Mouse (Mus musculus) erythroblast, adult 5-6 weeks (primary cell): Measurements from ENCODE around the gene Baiap2. TPM values are rescaled to one million over a fixed set of nuclear protein-coding genes. Genes with fewer than 3 reads are reported as not detected.

ENCODE experiments used
- ATAC-seq: replicated peaks from 2 replicates; pipeline ENCODE4 v1.8.0; 2016; ENCODE audit warnings: moderate number of reproducible peaks, mild to moderate bottlenecking, moderate TSS enrichment, inconsistent platforms; ENCODE audit not compliant: poor library complexity, low FRiP score, severe bottlenecking
- total RNA-seq, 2 experiments: library from RNA; stranded (forward) in 1 of 2; stranded (reverse) in 1 of 2; fragments of 150-400 nt in 1 of 2; fragments of 200-764, 138-1000 nt in 1 of 2; gene quantifications; 2 replicates each; pipeline versions ENCODE4 v1.2.3 to v1.2.4; 2015 to 2017; ENCODE audit warnings: low replicate concordance in 2 of 2

Baiap2 gene
- total RNA-seq, 2 experiments from 2014 or later, result 1.6 to 3.5 TPM

GRCm38 (mm10) chr11:120053846-120054245 is 111.3 kb downstream of the Baiap2 start:
- ATAC-seq, result no peak

DNA sequence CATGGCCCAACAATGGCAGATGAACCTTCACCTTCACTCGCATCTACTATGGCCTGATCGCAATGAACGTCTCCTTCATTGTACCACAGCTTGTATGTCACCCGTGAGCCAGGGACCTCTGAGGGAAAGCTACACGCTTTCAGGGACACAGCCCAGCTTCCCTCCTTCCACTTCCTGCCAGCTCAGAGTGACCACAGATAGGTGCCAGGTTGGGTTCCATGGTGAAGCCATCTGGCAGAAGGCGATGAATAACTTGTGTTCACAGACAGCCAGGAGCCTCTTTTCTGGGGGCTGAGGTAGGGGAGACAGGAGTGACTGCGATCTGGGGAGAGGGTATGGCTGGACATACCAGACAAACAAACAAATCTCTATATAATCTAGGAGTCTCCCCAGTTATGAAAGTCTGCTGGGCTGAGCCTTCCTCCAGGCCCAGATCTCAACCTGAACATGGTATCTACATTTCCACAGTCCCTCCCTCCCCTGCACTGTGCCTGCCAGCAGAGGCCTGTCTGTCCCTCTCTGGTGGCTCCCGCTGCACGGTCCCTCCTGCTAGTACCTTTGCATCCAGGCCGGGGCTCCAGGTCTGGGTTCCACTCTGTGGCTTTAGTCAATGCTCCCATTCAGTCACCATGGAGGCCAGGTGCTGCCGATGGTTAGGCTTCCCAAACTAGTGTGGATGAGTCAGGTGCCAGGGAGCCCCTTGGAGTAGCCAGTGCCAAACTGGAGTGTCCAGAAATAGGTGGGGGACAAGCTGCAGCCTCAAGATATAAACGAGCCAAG is 113.6 kb downstream of the Baiap2 start:
- ATAC-seq, result no peak

Other genes starting within 250 kb of the Baiap2 start
- gene Chmp6, start 29.3 kb upstream of the Baiap2 start, total RNA-seq (2015; ENCODE audit: low replicate concordance), result 5.9 and 7.7 TPM in 2 replicates
- gene Chmp6, start 29.3 kb upstream of the Baiap2 start, total RNA-seq (2017; ENCODE audit: low replicate concordance), result 3.5 and 6.7 TPM in 2 replicates
- 1.3 and 4.4 TPM in 2 replicates for gene Aatk, start 104.4 kb downstream of the Baiap2 start, total RNA-seq (2015; ENCODE audit: low replicate concordance)
- gene Aatk, start 104.4 kb downstream of the Baiap2 start, total RNA-seq (2017; ENCODE audit: low replicate concordance), result 0.84 and 1.8 TPM in 2 replicates
- 5.6 and 6.7 TPM in 2 replicates for gene Cep131, start 144.1 kb downstream of the Baiap2 start, total RNA-seq (2015; ENCODE audit: low replicate concordance)
- 2.0 and 7.1 TPM in 2 replicates for gene Cep131, start 144.1 kb downstream of the Baiap2 start, total RNA-seq (2017; ENCODE audit: low replicate concordance)
- 1.5 and 1.9 TPM in 2 replicates for gene Tepsin, start 156.0 kb downstream of the Baiap2 start, total RNA-seq (2015; ENCODE audit: low replicate concordance)
- gene Tepsin, start 156.0 kb downstream of the Baiap2 start, total RNA-seq (2017; ENCODE audit: low replicate concordance), result 1.1 and 3.8 TPM in 2 replicates
- 0.96 and 3.3 TPM in 2 replicates for gene Ndufaf8, start 156.2 kb downstream of the Baiap2 start, total RNA-seq (2015; ENCODE audit: low replicate concordance)
- 1.4 and 5.3 TPM in 2 replicates for gene Ndufaf8, start 156.2 kb downstream of the Baiap2 start, total RNA-seq (2017; ENCODE audit: low replicate concordance)
- gene Slc38a10, start 208.6 kb downstream of the Baiap2 start, total RNA-seq (2015; ENCODE audit: low replicate concordance), result 7.7 and 10.7 TPM in 2 replicates
- 22.4 and 39.9 TPM in 2 replicates for gene Slc38a10, start 208.6 kb downstream of the Baiap2 start, total RNA-seq (2017; ENCODE audit: low replicate concordance)